Mouse (Mus musculus): ENCODE measurements at regions not wholly inside any gene's neighbourhood (a gene's known extent, or its start where the extent isn't known, plus 50 kb on each side); places are given as distances from the start of the nearest gene placed in this dataset.

GRCm38 (mm10) chr3:19426130-19426556 is 202.3 kb downstream of the 1700064H15Rik start:
- no peaks in the 10 kb centered on the region for H3K9me3 ChIP-seq (replicated peaks)
- no peaks in the 10 kb centered on the region for H3K36me3 ChIP-seq (replicated peaks)
- no peaks in the 10 kb centered on the region for H3K27me3 ChIP-seq
- WGBS (ENCODE audit: insufficient replicate concordance), result 63% methylated on average over 1 of the region's 1 CpGs
- no peaks in the 10 kb centered on the region for H3K4me1 ChIP-seq (replicated peaks)
- ATAC-seq (ENCODE audit: insufficient read depth), result no peak
- H3K27ac ChIP-seq (replicated peaks), result no peak overlapping the region
- no peak overlapping the region for H3K4me2 ChIP-seq
- no peak overlapping the region for H3K9ac ChIP-seq
- H3K4me3 ChIP-seq (replicated peaks), result no peak overlapping the region

DNA sequence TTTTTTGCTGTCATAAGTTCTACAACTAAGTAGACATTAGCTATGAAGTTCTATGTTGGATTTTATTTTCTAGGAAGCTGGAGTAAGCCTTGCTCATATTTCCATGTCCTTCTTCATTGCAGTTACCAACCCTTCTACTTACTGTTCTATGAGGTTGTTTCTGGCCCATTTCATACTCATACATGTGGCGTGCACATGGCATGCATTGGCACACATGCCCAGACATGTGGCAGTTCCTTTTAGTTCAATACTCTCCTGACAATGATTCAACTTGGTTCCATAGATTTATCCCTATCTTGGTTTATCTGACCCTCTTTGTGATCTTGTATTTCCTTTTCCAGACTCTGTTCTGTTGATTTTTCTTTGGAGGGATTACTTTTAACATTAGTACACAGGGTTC is 203.2 kb downstream of the 1700064H15Rik start:
- no peaks in the 10 kb centered on the region for H3K27me3 ChIP-seq
- no peak overlapping the region for H3K9ac ChIP-seq
- no peak overlapping the region for H3K4me3 ChIP-seq (replicated peaks)
- H3K27ac ChIP-seq (replicated peaks), result no peak overlapping the region
- H3K4me1 ChIP-seq (replicated peaks), result no peaks in the 10 kb centered on the region
- 68% methylated on average over 1 of the region's 1 CpGs for WGBS (ENCODE audit: insufficient replicate concordance)
- H3K4me2 ChIP-seq, result no peak overlapping the region
- H3K36me3 ChIP-seq (replicated peaks), result no peaks in the 10 kb centered on the region
- H3K9me3 ChIP-seq (replicated peaks), result no peaks in the 10 kb centered on the region
- no peak for ATAC-seq (ENCODE audit: insufficient read depth)

- no peak for ATAC-seq (ENCODE audit: insufficient read depth)
- Histone ChIP-seq H3K9me3 (replicated peaks) (no peaks in the 10 kb centered on the region), H3K27ac (replicated peaks) (no peak overlapping the region), H3K27me3 (no peaks in the 10 kb centered on the region), H3K4me1 (replicated peaks) (no peaks in the 10 kb centered on the region), H3K36me3 (replicated peaks) (no peaks in the 10 kb centered on the region), H3K4me3 (replicated peaks) (no peak overlapping the region), H3K4me2 (no peak overlapping the region), H3K9ac (no peak overlapping the region)
Observed at GRCm38 (mm10) chr3:19424384-19424783, 204.1 kb downstream of the 1700064H15Rik start.

DNA sequence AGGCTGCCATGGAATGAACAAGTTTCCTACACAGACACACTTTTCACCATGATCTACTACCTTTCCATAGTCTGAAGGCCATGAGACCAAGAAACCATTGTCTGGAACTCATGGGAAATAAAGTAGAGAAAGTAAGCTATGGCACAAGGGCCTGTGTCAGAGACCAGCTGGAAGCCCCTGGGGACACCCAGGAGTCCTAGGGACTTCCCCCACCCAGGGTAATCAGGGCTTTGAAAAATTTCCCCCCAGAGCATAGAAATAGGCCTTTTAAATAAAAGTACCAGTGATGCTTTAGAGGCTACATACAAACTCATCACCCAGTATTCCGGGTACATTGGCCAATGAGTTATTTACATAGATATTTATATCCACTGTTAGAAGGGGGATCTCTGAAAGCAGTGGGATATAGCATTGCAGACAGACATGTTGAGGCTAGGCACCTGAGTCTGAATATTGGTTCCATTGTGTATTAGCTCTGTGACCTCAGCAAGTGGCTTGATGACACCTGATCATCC is 207.0 kb downstream of the 1700064H15Rik start:
- Histone ChIP-seq H3K9me3 (replicated peaks) (no peaks in the 10 kb centered on the region), H3K27me3 (no peaks in the 10 kb centered on the region), H3K9ac (no peak overlapping the region), H3K4me1 (replicated peaks) (no peaks in the 10 kb centered on the region), H3K36me3 (replicated peaks) (no peaks in the 10 kb centered on the region), H3K27ac (replicated peaks) (no peak overlapping the region), H3K4me2 (no peak overlapping the region), H3K4me3 (replicated peaks) (no peak overlapping the region)
- 55% methylated on average over 1 of the region's 1 CpGs for WGBS (ENCODE audit: insufficient replicate concordance)
- no peak for ATAC-seq (ENCODE audit: insufficient read depth)

GRCm38 (mm10) chr3:19420912-19421311 is 207.6 kb downstream of the 1700064H15Rik start:
- Histone ChIP-seq H3K27ac (replicated peaks) (no peak overlapping the region), H3K4me3 (replicated peaks) (no peak overlapping the region), H3K27me3 (no peaks in the 10 kb centered on the region), H3K36me3 (replicated peaks) (no peaks in the 10 kb centered on the region), H3K9ac (no peak overlapping the region), H3K9me3 (replicated peaks) (no peaks in the 10 kb centered on the region), H3K4me1 (replicated peaks) (no peaks in the 10 kb centered on the region), H3K4me2 (no peak overlapping the region)
- WGBS (ENCODE audit: insufficient replicate concordance), result 78% methylated on average over 5 of the region's 5 CpGs
- no peak for ATAC-seq (ENCODE audit: insufficient read depth)

- no peak overlapping the region for H3K9ac ChIP-seq
- no peak overlapping the region for H3K4me2 ChIP-seq
- no peaks in the 10 kb centered on the region for H3K36me3 ChIP-seq (replicated peaks)
- H3K9me3 ChIP-seq (replicated peaks), result no peaks in the 10 kb centered on the region
- H3K27ac ChIP-seq (replicated peaks), result no peak overlapping the region
- no peaks in the 10 kb centered on the region for H3K27me3 ChIP-seq
- WGBS (ENCODE audit: insufficient replicate concordance), result 20% methylated on average over 3 of the region's 3 CpGs
- H3K4me3 ChIP-seq (replicated peaks), result no peak overlapping the region
- ATAC-seq (ENCODE audit: insufficient read depth), result no peak
- H3K4me1 ChIP-seq (replicated peaks), result no peaks in the 10 kb centered on the region
Observed at GRCm38 (mm10) chr3:19410938-19411515, 217.4 kb downstream of the 1700064H15Rik start.

DNA sequence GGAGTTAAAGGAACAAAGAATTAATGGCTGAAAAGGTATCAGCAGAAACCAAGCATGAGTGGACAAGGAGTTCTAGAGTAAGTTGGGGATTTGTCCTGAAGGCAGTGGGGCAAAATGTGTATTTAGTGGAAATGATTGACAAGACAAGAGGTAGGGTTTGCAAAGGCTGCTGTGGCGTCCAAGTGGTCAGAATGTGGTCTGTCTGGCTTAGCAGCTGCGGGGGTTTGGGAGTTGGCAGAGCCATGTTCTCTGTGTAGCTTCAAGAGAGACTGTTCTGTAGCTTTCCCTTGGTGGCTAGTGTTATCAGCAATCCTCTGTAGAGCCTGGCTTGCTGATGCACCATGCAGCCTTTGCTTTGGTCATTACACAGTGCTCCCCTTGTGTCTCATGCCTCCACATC is 220.2 kb downstream of the 1700064H15Rik start:
- Histone ChIP-seq H3K9ac (no peak overlapping the region), H3K27ac (replicated peaks) (no peak overlapping the region), H3K4me1 (replicated peaks) (no peaks in the 10 kb centered on the region), H3K27me3 (no peaks in the 10 kb centered on the region), H3K9me3 (replicated peaks) (no peaks in the 10 kb centered on the region), H3K36me3 (replicated peaks) (no peaks in the 10 kb centered on the region), H3K4me2 (no peak overlapping the region), H3K4me3 (replicated peaks) (no peak overlapping the region)
- ATAC-seq (ENCODE audit: insufficient read depth), result no peak
- WGBS (ENCODE audit: insufficient replicate concordance), result 22% methylated on average over 2 of the region's 2 CpGs

DNA sequence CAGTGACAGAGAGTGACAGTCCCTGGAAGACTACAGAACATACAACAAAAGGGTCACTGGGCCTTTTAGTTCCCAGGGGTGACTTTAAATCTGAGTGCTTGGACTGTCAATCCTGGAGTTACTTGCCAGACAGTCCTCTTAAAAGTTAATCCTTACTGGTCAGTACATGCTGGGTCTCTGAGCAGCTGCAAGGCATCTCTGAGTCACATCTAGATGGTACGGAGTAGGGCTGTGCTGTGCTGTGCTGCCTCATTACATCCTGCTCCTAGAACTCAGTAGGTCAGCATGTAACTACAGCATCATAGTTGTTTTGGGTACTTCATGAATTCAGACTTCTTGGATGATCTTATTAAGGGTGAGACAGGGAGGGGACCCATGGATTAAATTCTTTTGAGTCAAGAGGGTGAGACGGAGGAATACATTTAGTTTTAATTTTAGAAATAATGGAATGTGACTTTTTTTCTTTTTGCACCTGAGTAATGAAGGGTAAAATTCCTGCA is 220.8 kb downstream of the 1700064H15Rik start:
- Histone ChIP-seq H3K9ac (no peak overlapping the region), H3K36me3 (replicated peaks) (no peaks in the 10 kb centered on the region), H3K27ac (replicated peaks) (no peak overlapping the region), H3K9me3 (replicated peaks) (no peaks in the 10 kb centered on the region), H3K4me2 (no peak overlapping the region), H3K4me1 (replicated peaks) (no peaks in the 10 kb centered on the region), H3K27me3 (no peaks in the 10 kb centered on the region), H3K4me3 (replicated peaks) (no peak overlapping the region)
- WGBS (ENCODE audit: insufficient replicate concordance), result 68% methylated on average over 2 of the region's 2 CpGs
- no peak for ATAC-seq (ENCODE audit: insufficient read depth)

DNA sequence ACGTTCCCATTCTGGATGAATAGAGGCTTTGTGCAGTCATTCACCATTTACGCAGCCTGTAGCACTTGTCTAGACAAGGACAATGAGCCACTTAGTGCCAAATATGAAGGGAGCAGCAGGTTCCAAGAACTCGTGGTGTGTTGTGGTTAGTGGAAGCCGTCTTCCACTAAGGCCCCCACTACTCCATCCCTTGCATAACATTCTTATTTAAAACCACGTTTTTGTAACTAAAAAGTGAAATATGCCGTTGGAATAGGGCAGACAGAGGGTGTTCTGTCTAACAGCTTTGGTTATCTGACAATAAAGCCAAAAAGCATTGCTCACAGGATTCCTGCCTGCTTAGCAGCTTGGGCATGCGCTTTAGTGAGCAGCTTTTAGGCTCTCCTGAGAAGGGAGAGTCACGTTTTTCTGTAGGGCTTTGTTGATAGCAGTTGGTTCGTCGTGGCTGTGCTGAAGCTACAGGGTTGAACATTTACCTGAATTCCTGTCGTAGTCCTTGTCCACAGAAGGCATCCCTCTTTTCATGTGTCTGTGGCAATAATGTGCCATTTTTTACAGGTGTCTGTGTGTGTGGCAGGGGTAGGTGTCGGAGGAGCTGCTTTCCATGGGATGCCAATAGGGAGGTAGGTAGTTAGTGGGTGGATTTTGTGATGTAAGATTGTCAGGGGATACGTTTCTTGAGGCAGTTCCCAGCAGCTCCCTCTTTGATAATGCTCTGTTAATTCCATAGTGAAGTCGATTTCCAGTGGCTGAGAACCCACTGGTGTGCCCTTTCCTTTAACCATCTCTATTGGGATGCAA is 221.9 kb downstream of the 1700064H15Rik start:
- Histone ChIP-seq H3K9ac (no peak overlapping the region), H3K27ac (replicated peaks) (no peak overlapping the region), H3K4me1 (replicated peaks) (no peaks in the 10 kb centered on the region), H3K4me3 (replicated peaks) (no peak overlapping the region), H3K27me3 (no peaks in the 10 kb centered on the region), H3K9me3 (replicated peaks) (no peaks in the 10 kb centered on the region), H3K36me3 (replicated peaks) (no peaks in the 10 kb centered on the region), H3K4me2 (no peak overlapping the region)
- 53% methylated on average over 14 of the region's 14 CpGs for WGBS (ENCODE audit: insufficient replicate concordance)
- ATAC-seq (ENCODE audit: insufficient read depth), result no peak

DNA sequence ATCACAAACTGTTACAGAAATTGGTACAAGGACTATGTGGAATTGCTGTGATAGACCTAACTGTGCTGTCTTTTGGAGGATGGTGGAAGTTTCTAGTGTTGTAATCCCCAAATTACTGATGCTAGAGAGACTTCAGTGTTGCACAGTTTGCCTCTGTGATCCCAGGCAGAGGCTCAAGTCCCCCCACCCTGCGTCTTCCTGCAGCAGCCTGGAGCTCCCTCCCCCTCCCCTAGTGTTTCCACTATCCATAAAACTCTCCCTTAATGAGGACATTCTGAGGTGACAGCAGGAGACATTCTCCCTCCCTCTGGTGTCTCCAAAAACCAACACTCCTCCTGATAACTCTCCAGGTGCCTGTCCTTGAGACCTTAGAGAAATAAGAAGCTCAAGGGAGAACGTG is 242.8 kb downstream of the 1700064H15Rik start:
- 24% methylated on average over 2 of the region's 2 CpGs for WGBS (ENCODE audit: insufficient replicate concordance)
- no peak for ATAC-seq (ENCODE audit: insufficient read depth)
- no peak overlapping the region for H3K9ac ChIP-seq

GRCm38 (mm10) chr3:19368998-19369397 is 259.5 kb downstream of the 1700064H15Rik start:
- no peaks in the 10 kb centered on the region for H3K36me3 ChIP-seq (replicated peaks)
- no peak overlapping the region for H3K4me3 ChIP-seq (replicated peaks)
- ATAC-seq (ENCODE audit: insufficient read depth), result no peak
- H3K27me3 ChIP-seq, result no peaks in the 10 kb centered on the region
- no peak overlapping the region for H3K4me2 ChIP-seq
- H3K9ac ChIP-seq, result no peak overlapping the region
- no peaks in the 10 kb centered on the region for H3K9me3 ChIP-seq (replicated peaks)
- WGBS (ENCODE audit: insufficient replicate concordance), result 41% methylated on average over 1 of the region's 1 CpGs
- no peaks in the 10 kb centered on the region for H3K4me1 ChIP-seq (replicated peaks)
- no peak overlapping the region for H3K27ac ChIP-seq (replicated peaks)

More for the DNA sequence above, 242.8 kb downstream of the 1700064H15Rik start:
- H3K9me3 ChIP-seq (replicated peaks), result no peaks in the 10 kb centered on the region
- H3K27me3 ChIP-seq, result no peaks in the 10 kb centered on the region
- H3K27ac ChIP-seq (replicated peaks), result no peak overlapping the region
- H3K4me2 ChIP-seq, result no peak overlapping the region
- H3K4me3 ChIP-seq (replicated peaks), result no peak overlapping the region
- H3K36me3 ChIP-seq (replicated peaks), result no peaks in the 10 kb centered on the region
- no peaks in the 10 kb centered on the region for H3K4me1 ChIP-seq (replicated peaks)
